Mouse (Mus musculus) neural tube, embryonic 15.5 days (tissue): Measurements from ENCODE around the gene Pcnx. TPM values are rescaled to one million over a fixed set of nuclear protein-coding genes. Genes with fewer than 3 reads are reported as not detected.

Experiments
- ATAC-seq: fragments of 200-750 bp; cut with Nextera tagmentation; 2 replicates; pipeline ENCODE4 v1.8.0; 2017; ENCODE audit warnings: mild to moderate bottlenecking, moderate TSS enrichment, moderate library complexity; ENCODE audit not compliant: low FRiP score
- H3K27ac ChIP-seq: fragments of 300-500 bp; sonication (generic); replicated peaks from 2 replicates; pipeline ENCODE4 v1.5.1; 2015; ENCODE audit warnings: mild to moderate bottlenecking, inconsistent platforms
- H3K27me3 ChIP-seq: fragments of 300-500 bp; sonication (generic); replicated peaks from 2 replicates; pipeline ENCODE4 v1.6.1; 2015; ENCODE audit warnings: inconsistent platforms
- H3K36me3 ChIP-seq: fragments of 300-500 bp; sonication (generic); 2 replicates; pipeline ENCODE4 v1.6.1; 2015; ENCODE audit warnings: inconsistent platforms
- H3K4me1 ChIP-seq: fragments of 300-500 bp; sonication (generic); 2 replicates; pipeline ENCODE4 v1.6.1; 2015; ENCODE audit warnings: inconsistent platforms
- H3K4me2 ChIP-seq: fragments of 300-500 bp; sonication (generic); 2 replicates; pipeline ENCODE4 v1.6.1; 2015; ENCODE audit warnings: inconsistent platforms, mild to moderate bottlenecking, moderate library complexity
- H3K4me3 ChIP-seq: fragments of 300-500 bp; sonication (generic); replicated peaks from 2 replicates; pipeline ENCODE4 v1.5.1; 2015; ENCODE audit warnings: mild to moderate bottlenecking, inconsistent platforms
- H3K9ac ChIP-seq: fragments of 300-500 bp; sonication (generic); replicated peaks from 2 replicates; pipeline ENCODE4 v1.6.1; 2015; ENCODE audit warnings: mild to moderate bottlenecking, inconsistent platforms
- H3K9me3 ChIP-seq: fragments of 300-500 bp; sonication (generic); replicated peaks from 2 replicates; pipeline ENCODE4 v1.6.1; 2016; ENCODE audit warnings: inconsistent platforms
- WGBS: fragments of 180-500 bp; shearing (Covaris S2); methylation state at CpG from one replicate; pipeline ENCODE4 v1.1.7; 2015; ENCODE audit warnings: mixed read lengths; 5-methylcytosine and 5-hydroxymethylcytosine counted together
- polyA plus RNA-seq: library from polyadenylated mRNA; unstranded; fragments of >200 nt; fragmentation: Nextera tagmentation; extraction: Ambion mirVana; gene quantifications from 2 replicates; pipeline ENCODE4 v1.2.1, GENCODE M21; 2015

Pcnx gene
- polyA plus RNA-seq = 7.3 and 9.6 TPM in 2 replicates

- WGBS = 3% methylated on average over 28 of the region's 83 CpGs
- Histone ChIP-seq H3K4me2 (peak within 1 kb of the TSS; percentile 75), H3K4me3 (peak within 1 kb of the TSS; percentile 92), H3K27me3 (no peaks in the 10 kb centered on the region), H3K9me3 (no peaks in the 10 kb centered on the region), H3K36me3 (no peaks in the 10 kb centered on the region), H3K9ac (peak within 1 kb of the TSS; percentile 94), H3K4me1 (peaks cover 24% of the 10 kb centered on the region), H3K27ac (peak within 1 kb of the TSS; percentile 92)
- ATAC-seq = peak; percentile 89
These were observed at the start of gene Pcnx for GRCm38 (mm10) chr12:81859351-81860307. TSS of gene Pcnx (plus strand) at chr12:81860023.

- Histone ChIP-seq H3K36me3 (no peaks in the 10 kb centered on the region), H3K27me3 (no peaks in the 10 kb centered on the region), H3K9me3 (no peaks in the 10 kb centered on the region), H3K4me2 (no peak overlapping the region), H3K9ac (no peak overlapping the region), H3K4me1 (peaks cover 23% of the 10 kb centered on the region), H3K27ac (no peak overlapping the region), H3K4me3 (no peak overlapping the region)
- 29% methylated on average over 8 of the region's 8 CpGs for WGBS
- no peak for ATAC-seq
These were observed 49.4 kb upstream of the Pcnx start for GRCm38 (mm10) chr12:81810417-81810816.

DNA sequence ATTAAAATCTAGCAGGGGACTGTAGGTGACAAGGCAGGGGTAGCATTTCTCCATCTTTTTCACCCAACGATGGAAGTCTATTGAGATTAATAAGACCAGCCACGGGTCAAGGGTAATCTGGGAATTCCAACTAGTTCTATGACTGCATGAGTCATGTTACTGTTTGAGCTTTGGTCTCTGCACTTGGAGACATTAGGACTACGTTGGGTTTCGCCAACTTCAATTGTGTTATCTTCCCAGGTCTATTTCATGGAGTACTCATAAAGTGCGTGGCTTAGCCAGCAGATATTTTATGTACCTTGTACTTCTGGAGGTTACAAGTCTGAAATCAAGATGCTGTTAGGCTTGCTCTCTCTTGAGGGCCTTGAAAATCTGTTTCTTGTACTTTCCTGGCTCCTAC, 45.1 kb upstream of the Pcnx start:
- H3K27ac ChIP-seq = no peak overlapping the region
- no peak overlapping the region for H3K4me2 ChIP-seq
- ATAC-seq = no peak
- no peaks in the 10 kb centered on the region for H3K9me3 ChIP-seq
- peaks cover 14% of the 10 kb centered on the region for H3K4me1 ChIP-seq
- WGBS = 96% methylated on average over 5 of the region's 5 CpGs
- H3K27me3 ChIP-seq = no peaks in the 10 kb centered on the region
- H3K9ac ChIP-seq = no peak overlapping the region
- H3K36me3 ChIP-seq = no peaks in the 10 kb centered on the region
- H3K4me3 ChIP-seq = no peak overlapping the region

GRCm38 (mm10) chr12:81816330-81817125, 43.3 kb upstream of the Pcnx start:
- Histone ChIP-seq H3K4me1 (peaks cover 10% of the 10 kb centered on the region), H3K36me3 (no peaks in the 10 kb centered on the region), H3K9ac (no peak overlapping the region), H3K4me2 (peak overlapping the region; percentile 44), H3K27me3 (no peaks in the 10 kb centered on the region), H3K27ac (peak overlapping the region; percentile 49), H3K9me3 (no peaks in the 10 kb centered on the region), H3K4me3 (0 out of 2 replicates have a peak overlapping the region, but pooled peaks have one; percentile 1)
- ATAC-seq = no peak; the same call in 1 of the 2 replicates
- 20% methylated on average over 10 of the region's 10 CpGs for WGBS

- H3K27ac ChIP-seq = peak overlapping the region; percentile 49
- 0 out of 2 replicates have a peak overlapping the region, but pooled peaks have one; percentile 1 for H3K4me3 ChIP-seq
These were observed 42.7 kb upstream of the Pcnx start for GRCm38 (mm10) chr12:81817126-81817505.

DNA sequence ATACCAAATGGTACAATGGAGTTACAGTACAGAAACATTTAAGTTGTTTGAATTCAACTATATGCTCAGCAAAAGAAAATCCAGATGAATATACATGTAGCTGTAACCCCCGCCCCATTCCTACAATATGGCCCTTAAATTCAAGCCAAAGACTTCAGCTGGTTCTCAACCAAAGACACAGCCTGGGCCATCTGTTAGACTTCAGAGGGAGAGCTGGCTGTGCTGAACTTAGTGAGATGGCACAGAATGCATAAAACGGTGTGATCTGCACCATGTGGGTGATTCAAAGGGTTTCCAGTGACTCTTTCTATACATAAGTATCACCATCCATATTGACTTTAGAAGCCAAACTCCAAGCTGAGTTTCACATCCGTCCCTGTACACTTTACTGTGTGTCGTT, 39.1 kb upstream of the Pcnx start:
- no peaks in the 10 kb centered on the region for H3K9me3 ChIP-seq
- H3K27ac ChIP-seq = no peak overlapping the region
- no peaks in the 10 kb centered on the region for H3K36me3 ChIP-seq
- no peak overlapping the region for H3K9ac ChIP-seq
- WGBS = 86% methylated on average over 4 of the region's 4 CpGs
- H3K4me3 ChIP-seq = no peak overlapping the region
- H3K4me1 ChIP-seq = peaks cover 10% of the 10 kb centered on the region
- H3K4me2 ChIP-seq = no peak overlapping the region
- ATAC-seq = no peak
- no peaks in the 10 kb centered on the region for H3K27me3 ChIP-seq

More at GRCm38 (mm10) chr12:81817126-81817505, 42.7 kb upstream of the Pcnx start:
- H3K9ac ChIP-seq = no peak overlapping the region
- no peaks in the 10 kb centered on the region for H3K36me3 ChIP-seq
- peak overlapping the region; percentile 44 for H3K4me2 ChIP-seq
- 47% methylated on average over 6 of the region's 6 CpGs for WGBS
- ATAC-seq = peak; percentile 74; the same call in 1 of the 2 replicates
- H3K9me3 ChIP-seq = no peaks in the 10 kb centered on the region
- peaks cover 10% of the 10 kb centered on the region for H3K4me1 ChIP-seq
- H3K27me3 ChIP-seq = no peaks in the 10 kb centered on the region

DNA sequence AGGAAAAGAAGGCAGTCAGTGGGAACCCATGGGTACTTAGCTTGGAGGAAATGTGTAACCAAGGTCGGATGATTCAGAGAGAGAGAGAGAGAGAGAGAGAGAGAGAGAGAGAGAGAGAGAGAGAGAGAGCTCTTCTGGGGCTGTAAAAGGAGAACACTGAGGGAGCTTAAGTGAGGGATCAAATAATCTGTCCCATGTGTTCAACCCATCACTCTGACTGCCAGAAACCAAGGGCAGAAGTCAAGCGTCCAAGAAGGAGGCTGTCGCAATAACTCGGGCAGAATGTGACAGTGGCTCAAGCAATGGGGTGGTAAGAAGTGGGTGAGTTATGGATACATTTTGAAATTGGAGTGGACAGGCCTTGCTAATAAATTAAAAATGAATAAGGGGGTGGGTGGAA, 37.6 kb upstream of the Pcnx start:
- Histone ChIP-seq H3K4me3 (no peak overlapping the region), H3K36me3 (no peaks in the 10 kb centered on the region), H3K4me1 (peaks cover under 1% of the 10 kb centered on the region; the same call in 1 of the 2 replicates), H3K27ac (no peak overlapping the region), H3K9ac (no peak overlapping the region), H3K9me3 (no peaks in the 10 kb centered on the region), H3K27me3 (no peaks in the 10 kb centered on the region), H3K4me2 (no peak overlapping the region)
- no peak for ATAC-seq
- 84% methylated on average over 4 of the region's 4 CpGs for WGBS

DNA sequence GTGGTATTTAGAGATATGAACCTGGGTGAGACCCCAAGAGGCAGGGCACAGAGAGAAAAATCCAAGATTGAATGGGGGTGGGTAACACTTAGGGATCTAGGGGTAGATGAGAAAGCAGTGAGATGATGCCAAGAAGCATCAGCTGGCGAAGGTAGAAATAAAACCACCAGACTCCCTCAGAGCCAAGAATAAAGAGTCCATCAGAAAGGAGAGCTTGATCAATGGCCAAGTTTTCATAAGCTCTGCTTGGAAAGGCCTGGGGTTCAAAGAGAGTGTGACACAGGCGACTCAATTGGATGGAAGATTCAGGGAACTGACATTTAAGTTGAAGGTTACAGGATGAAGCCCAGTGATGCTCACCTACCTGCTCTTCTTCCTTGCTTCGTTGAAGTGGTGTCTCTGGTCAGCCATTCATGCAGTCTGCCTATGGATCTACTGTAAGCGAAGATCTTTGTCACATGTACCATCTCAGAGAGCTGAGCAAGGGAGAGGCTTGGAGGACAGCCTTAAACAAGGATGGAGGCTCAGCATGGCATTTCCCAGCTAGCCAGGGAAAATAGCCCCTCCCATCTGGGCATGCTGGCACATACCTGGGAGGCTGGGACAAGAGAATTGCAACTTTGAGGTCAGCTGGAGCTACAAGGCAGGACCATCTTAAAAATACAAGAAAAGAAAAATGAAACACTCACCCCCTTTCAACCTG, 36.9 kb upstream of the Pcnx start:
- no peak overlapping the region for H3K4me3 ChIP-seq
- no peak overlapping the region for H3K9ac ChIP-seq
- H3K27ac ChIP-seq = no peak overlapping the region
- no peaks in the 10 kb centered on the region for H3K36me3 ChIP-seq
- 88% methylated on average over 4 of the region's 4 CpGs for WGBS
- H3K9me3 ChIP-seq = no peaks in the 10 kb centered on the region
- H3K4me1 ChIP-seq = no peaks in the 10 kb centered on the region
- no peak for ATAC-seq
- H3K27me3 ChIP-seq = no peaks in the 10 kb centered on the region
- no peak overlapping the region for H3K4me2 ChIP-seq

DNA sequence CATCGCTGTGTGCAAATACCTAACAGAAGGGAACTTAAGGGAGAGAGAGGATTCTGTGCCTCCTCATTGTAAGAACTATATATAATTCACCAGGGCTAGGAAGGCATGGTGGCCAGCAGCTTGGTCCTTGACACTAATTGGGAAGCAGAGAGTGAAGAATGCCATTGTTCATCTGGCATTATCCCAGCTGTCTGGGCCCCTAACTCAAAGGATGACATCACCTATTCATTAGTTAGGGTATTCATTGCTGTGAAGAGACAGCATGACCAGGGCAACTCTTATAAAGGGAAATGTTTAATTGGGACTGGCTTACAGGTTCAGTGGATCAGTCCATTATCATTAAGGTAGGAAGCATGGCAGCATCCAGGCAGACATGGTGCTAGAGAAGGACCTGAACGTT, 31.5 kb upstream of the Pcnx start:
- H3K27ac ChIP-seq = no peak overlapping the region
- H3K9me3 ChIP-seq = no peaks in the 10 kb centered on the region
- no peaks in the 10 kb centered on the region for H3K36me3 ChIP-seq
- WGBS = 51% methylated on average over 2 of the region's 2 CpGs
- no peak overlapping the region for H3K4me2 ChIP-seq
- H3K4me3 ChIP-seq = no peak overlapping the region
- H3K4me1 ChIP-seq = no peaks in the 10 kb centered on the region
- H3K27me3 ChIP-seq = no peaks in the 10 kb centered on the region
- no peak overlapping the region for H3K9ac ChIP-seq
- ATAC-seq = no peak

DNA sequence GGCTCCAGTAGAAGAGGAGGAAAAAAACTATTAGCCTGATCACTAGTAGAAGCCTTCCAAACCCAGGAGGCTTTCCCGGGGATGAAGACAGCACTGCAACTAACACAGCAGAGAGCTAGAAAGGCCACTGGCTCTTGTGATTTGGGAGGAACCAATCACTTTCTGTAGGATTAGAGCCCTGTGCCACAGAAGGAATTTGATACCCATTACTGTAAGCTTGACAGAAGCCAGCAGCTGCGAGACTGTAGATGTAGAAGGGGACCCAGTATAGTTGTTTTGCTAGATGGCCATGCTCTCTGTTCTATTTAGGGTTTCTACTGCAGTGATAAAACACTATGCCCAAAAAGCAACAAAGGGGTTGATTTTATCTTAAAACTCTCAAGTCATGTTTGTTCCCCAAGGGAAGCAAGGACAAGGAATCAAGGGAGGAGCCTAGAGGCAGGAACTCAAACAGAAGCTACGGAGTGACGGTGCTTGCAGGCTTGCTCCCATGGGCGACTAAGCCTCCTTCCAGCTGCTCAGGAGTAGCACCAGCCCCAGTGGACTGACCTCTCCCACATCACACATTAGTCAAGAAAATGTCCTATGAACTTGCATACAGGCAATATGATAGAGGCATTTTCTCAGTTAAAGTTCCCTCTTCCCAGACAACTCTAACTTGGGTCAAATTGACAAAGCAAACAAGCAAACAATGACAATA, 27.6 kb upstream of the Pcnx start:
- H3K36me3 ChIP-seq = no peaks in the 10 kb centered on the region
- H3K9me3 ChIP-seq = no peaks in the 10 kb centered on the region
- no peaks in the 10 kb centered on the region for H3K4me1 ChIP-seq
- H3K4me2 ChIP-seq = no peak overlapping the region
- no peak overlapping the region for H3K4me3 ChIP-seq
- 74% methylated on average over 5 of the region's 5 CpGs for WGBS
- no peak overlapping the region for H3K27ac ChIP-seq
- ATAC-seq = no peak
- H3K27me3 ChIP-seq = no peaks in the 10 kb centered on the region
- no peak overlapping the region for H3K9ac ChIP-seq

GRCm38 (mm10) chr12:81833094-81833493, 26.7 kb upstream of the Pcnx start:
- H3K27ac ChIP-seq = no peak overlapping the region
- H3K36me3 ChIP-seq = no peaks in the 10 kb centered on the region
- H3K27me3 ChIP-seq = no peaks in the 10 kb centered on the region
- WGBS = 90% methylated on average over 2 of the region's 2 CpGs
- ATAC-seq = no peak
- H3K9ac ChIP-seq = no peak overlapping the region
- H3K4me3 ChIP-seq = no peak overlapping the region
- H3K4me2 ChIP-seq = no peak overlapping the region
- no peaks in the 10 kb centered on the region for H3K4me1 ChIP-seq
- no peaks in the 10 kb centered on the region for H3K9me3 ChIP-seq
